Mouse (Mus musculus): Measurements from ENCODE around the gene Tpst2. TPM values are rescaled to one million over a fixed set of nuclear protein-coding genes. Genes with fewer than 3 reads are reported as not detected.

The Tpst2 gene
- polyA plus RNA-seq, 1 experiment = 37.6 TPM

GRCm38 (mm10) chr5:112275021-112275804 is 1.3 kb upstream of the Tpst2 start:
- Histone ChIP-seq H3K4me3 (ENCODE audit: insufficient read depth, low read depth, low read length) (no peak overlapping the region), H3K4me1 (ENCODE audit: control insufficient read depth, insufficient read depth, low read length) (peaks cover 3% of the 10 kb centered on the region; the same call in 1 of the 2 replicates)

GRCm38 (mm10) chr5:112276907-112277348 is 437 bp downstream of the Tpst2 start:
- H3K4me1 ChIP-seq (ENCODE audit: control insufficient read depth, insufficient read depth, low read length) = peaks cover 3% of the 10 kb centered on the region; the same call in 1 of the 2 replicates
- H3K36me3 ChIP-seq (ENCODE audit: control insufficient read depth, insufficient read depth, low read length) = no peaks in the 10 kb centered on the region
- peak overlapping the region; percentile 74 for H3K4me3 ChIP-seq (ENCODE audit: insufficient read depth, low read depth, low read length)
- DNase-seq = no peak
- no peak for TF ChIP-seq POLR2A (IDR thresholded peaks at IDR 0.05; ENCODE audit: low read depth, low read length)
- TF ChIP-seq CTCF (conservative IDR thresholded peaks at IDR 0.05; ENCODE audit: insufficient read depth, insufficient read length, low read depth, low read length) = no peak
- under 1% methylated on average over 24 of the region's 24 CpGs for WGBS
- no peaks in the 10 kb centered on the region for H3K27me3 ChIP-seq (replicated peaks; ENCODE audit: control insufficient read depth, insufficient read depth, low read length)
- H3K27ac ChIP-seq (ENCODE audit: insufficient read depth, low read depth, low read length) = peak overlapping the region; percentile 76

More at GRCm38 (mm10) chr5:112275021-112275804, 1.3 kb upstream of the Tpst2 start:
- TF ChIP-seq CTCF (conservative IDR thresholded peaks at IDR 0.05; ENCODE audit: insufficient read depth, insufficient read length, low read depth, low read length) = no peak
- no peak for TF ChIP-seq POLR2A (IDR thresholded peaks at IDR 0.05; ENCODE audit: low read depth, low read length)
- Histone ChIP-seq H3K27me3 (replicated peaks; ENCODE audit: control insufficient read depth, insufficient read depth, low read length) (no peaks in the 10 kb centered on the region), H3K36me3 (ENCODE audit: control insufficient read depth, insufficient read depth, low read length) (no peaks in the 10 kb centered on the region), H3K27ac (ENCODE audit: insufficient read depth, low read depth, low read length) (no peak overlapping the region)
- DNase-seq = no peak
- WGBS = 15% methylated on average over 4 of the region's 4 CpGs

GRCm38 (mm10) chr5:112277906-112278470 is 1.5 kb downstream of the Tpst2 start:
- Histone ChIP-seq H3K4me1 (ENCODE audit: control insufficient read depth, insufficient read depth, low read length) (peaks cover 4% of the 10 kb centered on the region), H3K36me3 (ENCODE audit: control insufficient read depth, insufficient read depth, low read length) (no peaks in the 10 kb centered on the region), H3K27me3 (replicated peaks; ENCODE audit: control insufficient read depth, insufficient read depth, low read length) (no peaks in the 10 kb centered on the region), H3K27ac (ENCODE audit: insufficient read depth, low read depth, low read length) (no peak overlapping the region), H3K4me3 (ENCODE audit: insufficient read depth, low read depth, low read length) (no peak overlapping the region)
- DNase-seq = no peak
- TF ChIP-seq CTCF (conservative IDR thresholded peaks at IDR 0.05; ENCODE audit: insufficient read depth, insufficient read length, low read depth, low read length) (no peak), POLR2A (IDR thresholded peaks at IDR 0.05; ENCODE audit: low read depth, low read length) (no peak)
- 52% methylated on average over 11 of the region's 11 CpGs for WGBS

- TF ChIP-seq CTCF (conservative IDR thresholded peaks at IDR 0.05; ENCODE audit: insufficient read depth, insufficient read length, low read depth, low read length) (no peak), POLR2A (IDR thresholded peaks at IDR 0.05; ENCODE audit: low read depth, low read length) (no peak)
- WGBS = 72% methylated on average over 17 of the region's 17 CpGs
- H3K27me3 ChIP-seq (replicated peaks; ENCODE audit: control insufficient read depth, insufficient read depth, low read length) = no peaks in the 10 kb centered on the region
- H3K4me3 ChIP-seq (ENCODE audit: insufficient read depth, low read depth, low read length) = no peak overlapping the region
- no peaks in the 10 kb centered on the region for H3K36me3 ChIP-seq (ENCODE audit: control insufficient read depth, insufficient read depth, low read length)
- H3K27ac ChIP-seq (ENCODE audit: insufficient read depth, low read depth, low read length) = no peak overlapping the region
- no peak for DNase-seq
- H3K4me1 ChIP-seq (ENCODE audit: control insufficient read depth, insufficient read depth, low read length) = peaks cover 9% of the 10 kb centered on the region
These were observed 2.9 kb downstream of the Tpst2 start for GRCm38 (mm10) chr5:112279181-112280021.

- 68% methylated on average over 7 of the region's 7 CpGs for WGBS
- no peak overlapping the region for H3K4me3 ChIP-seq (ENCODE audit: insufficient read depth, low read depth, low read length)
- H3K4me1 ChIP-seq (ENCODE audit: control insufficient read depth, insufficient read depth, low read length) = peaks cover 9% of the 10 kb centered on the region
- no peaks in the 10 kb centered on the region for H3K36me3 ChIP-seq (ENCODE audit: control insufficient read depth, insufficient read depth, low read length)
- DNase-seq = no peak
- H3K27me3 ChIP-seq (replicated peaks; ENCODE audit: control insufficient read depth, insufficient read depth, low read length) = no peaks in the 10 kb centered on the region
- no peak for TF ChIP-seq POLR2A (IDR thresholded peaks at IDR 0.05; ENCODE audit: low read depth, low read length)
- no peak overlapping the region for H3K27ac ChIP-seq (ENCODE audit: insufficient read depth, low read depth, low read length)
These were observed 3.7 kb downstream of the Tpst2 start for GRCm38 (mm10) chr5:112280151-112280550.

GRCm38 (mm10) chr5:112280863-112281660 is 4.6 kb downstream of the Tpst2 start:
- WGBS = 50% methylated on average over 15 of the region's 15 CpGs
- peaks cover 9% of the 10 kb centered on the region for H3K4me1 ChIP-seq (ENCODE audit: control insufficient read depth, insufficient read depth, low read length)
- TF ChIP-seq POLR2A (IDR thresholded peaks at IDR 0.05; ENCODE audit: low read depth, low read length) (no peak), CTCF (conservative IDR thresholded peaks at IDR 0.05; ENCODE audit: insufficient read depth, insufficient read length, low read depth, low read length) (no peak)
- no peak overlapping the region for H3K4me3 ChIP-seq (ENCODE audit: insufficient read depth, low read depth, low read length)
- H3K27me3 ChIP-seq (replicated peaks; ENCODE audit: control insufficient read depth, insufficient read depth, low read length) = no peaks in the 10 kb centered on the region
- no peak for DNase-seq
- H3K36me3 ChIP-seq (ENCODE audit: control insufficient read depth, insufficient read depth, low read length) = no peaks in the 10 kb centered on the region
- H3K27ac ChIP-seq (ENCODE audit: insufficient read depth, low read depth, low read length) = no peak overlapping the region; the same call in 1 of the 2 replicates

All from kidney, adult 2 months (tissue).